Mouse (Mus musculus) forebrain, embryonic 12.5 days (tissue): ENCODE measurements around the gene Rps16. TPM values are rescaled to one million over a fixed set of nuclear protein-coding genes. Genes with fewer than 3 reads are reported as not detected.
A peak's percentile ranks its signal among the peaks of the same experiment; 100 is the strongest.

Source experiments
- ATAC-seq: fragments of 200-750 bp; cut with Nextera tagmentation; 2 replicates; pipeline ENCODE4 v1.8.0; 2017; ENCODE audit warnings: moderate TSS enrichment; ENCODE audit not compliant: low FRiP score
- H3K27ac ChIP-seq: fragments of 300-500 bp; sonication (generic); 2 replicates; pipeline ENCODE4 v1.5.1; 2016; ENCODE audit warnings: mild to moderate bottlenecking
- H3K27me3 ChIP-seq: fragments of 300-500 bp; sonication (generic); 2 replicates; pipeline ENCODE4 v1.6.1; 2016; ENCODE audit warnings: mild to moderate bottlenecking
- H3K36me3 ChIP-seq: fragments of 300-500 bp; sonication (generic); replicated peaks from 2 replicates; pipeline ENCODE4 v1.6.1; 2016; ENCODE audit warnings: mild to moderate bottlenecking
- H3K4me1 ChIP-seq: fragments of 300-500 bp; sonication (generic); 2 replicates; pipeline ENCODE4 v1.6.1; 2016
- H3K4me2 ChIP-seq: fragments of 300-500 bp; sonication (generic); 2 replicates; pipeline ENCODE4 v1.6.1; 2016; ENCODE audit warnings: mild to moderate bottlenecking, moderate library complexity
- H3K4me3 ChIP-seq: fragments of 300-500 bp; sonication (generic); replicated peaks from 2 replicates; pipeline ENCODE4 v1.5.1; 2016; ENCODE audit warnings: mild to moderate bottlenecking
- H3K9ac ChIP-seq: fragments of 300-500 bp; sonication (generic); 2 replicates; pipeline ENCODE4 v1.6.1; 2016; ENCODE audit warnings: mild to moderate bottlenecking
- H3K9me3 ChIP-seq: fragments of 300-500 bp; sonication (generic); 2 replicates; pipeline ENCODE4 v1.6.1; 2016
- WGBS: fragments of 180-500 bp; shearing (Covaris S2); methylation state at CpG from one replicate; pipeline ENCODE4 v1.1.7; 2016; 5-methylcytosine and 5-hydroxymethylcytosine counted together
- polyA plus RNA-seq: library from polyadenylated mRNA; unstranded; fragments of >200 nt; fragmentation: Nextera tagmentation; extraction: Ambion mirVana; gene quantifications from 2 replicates; pipeline ENCODE4 v1.2.1, GENCODE M21; 2016

Rps16 gene
- polyA plus RNA-seq = 594 and 628 TPM in 2 replicates

- Histone ChIP-seq H3K4me3 (peak within 1 kb of the TSS; percentile 92), H3K27ac (peak within 1 kb of the TSS; percentile 83), H3K9ac (peak within 1 kb of the TSS; percentile 96), H3K9me3 (no peaks in the 10 kb centered on the region), H3K4me1 (peaks cover 20% of the 10 kb centered on the region), H3K27me3 (no peaks in the 10 kb centered on the region), H3K36me3 (peaks cover 33% of the 10 kb centered on the region), H3K4me2 (peak within 1 kb of the TSS; percentile 86)
- WGBS = under 1% methylated on average over 50 of the region's 50 CpGs
- ATAC-seq = peak; percentile 91
Observed at GRCm38 (mm10) chr7:28350155-28350883, at the start of gene Rps16. Gene Rps16, plus strand, starts transcription at chr7:28350652.

- ATAC-seq = peak; percentile 86
- peak within 1 kb of the TSS; percentile 65 for H3K9ac ChIP-seq
- peaks cover 48% of the 10 kb centered on the region for H3K27me3 ChIP-seq
Observed at GRCm38 (mm10) chr7:28301616-28302433, 48.6 kb upstream of the Rps16 start, which contains the start of gene Dll3. Gene Dll3, minus strand, starts transcription at chr7:28302238.

GRCm38 (mm10) chr7:28305641-28306040 is 44.8 kb upstream of the Rps16 start:
- H3K36me3 ChIP-seq = peaks cover 55% of the 10 kb centered on the region
- no peaks in the 10 kb centered on the region for H3K9me3 ChIP-seq
- H3K27ac ChIP-seq = no peak overlapping the region
- peaks cover 14% of the 10 kb centered on the region for H3K27me3 ChIP-seq
- peaks cover 51% of the 10 kb centered on the region for H3K4me1 ChIP-seq
- H3K9ac ChIP-seq = no peak overlapping the region
- WGBS = 96% methylated on average over 10 of the region's 10 CpGs
- ATAC-seq = no peak
- H3K4me2 ChIP-seq = no peak overlapping the region
- no peak overlapping the region for H3K4me3 ChIP-seq

More at GRCm38 (mm10) chr7:28301616-28302433, 48.6 kb upstream of the Rps16 start, which contains the start of gene Dll3:
- Histone ChIP-seq H3K36me3 (peaks cover 31% of the 10 kb centered on the region), H3K4me1 (peaks cover 49% of the 10 kb centered on the region), H3K9me3 (no peaks in the 10 kb centered on the region), H3K4me2 (peak within 1 kb of the TSS; percentile 55), H3K27ac (peak within 1 kb of the TSS; percentile 90), H3K4me3 (peak within 1 kb of the TSS; percentile 48)
- WGBS = under 1% methylated on average over 30 of the region's 30 CpGs

- Histone ChIP-seq H3K4me1 (peaks cover 55% of the 10 kb centered on the region), H3K36me3 (peaks cover 55% of the 10 kb centered on the region), H3K27ac (no peak overlapping the region), H3K4me3 (no peak overlapping the region), H3K9me3 (no peaks in the 10 kb centered on the region), H3K27me3 (peaks cover 8% of the 10 kb centered on the region; the same call in 1 of the 2 replicates), H3K4me2 (no peak overlapping the region), H3K9ac (no peak overlapping the region)
- 94% methylated on average over 8 of the region's 8 CpGs for WGBS
- no peak for ATAC-seq
Observed at GRCm38 (mm10) chr7:28306216-28306615, 44.2 kb upstream of the Rps16 start.

- Histone ChIP-seq H3K27me3 (no peaks in the 10 kb centered on the region), H3K27ac (peak overlapping the region; percentile 47), H3K36me3 (peaks cover 63% of the 10 kb centered on the region), H3K4me3 (no peak overlapping the region), H3K4me1 (peaks cover 36% of the 10 kb centered on the region), H3K9ac (no peak overlapping the region), H3K9me3 (no peaks in the 10 kb centered on the region), H3K4me2 (0 out of 2 replicates have a peak overlapping the region, but pooled peaks have one; percentile 89)
- WGBS = 72% methylated on average over 9 of the region's 9 CpGs
- ATAC-seq = 0 out of 2 replicates have a peak, but pooled peaks have one; percentile 30
Observed at GRCm38 (mm10) chr7:28309737-28310136, 40.7 kb upstream of the Rps16 start.

GRCm38 (mm10) chr7:28311151-28311925 is 39.1 kb upstream of the Rps16 start:
- Histone ChIP-seq H3K9ac (peak overlapping the region; percentile 94), H3K27ac (peak overlapping the region; percentile 60; the same call in 1 of the 2 replicates), H3K36me3 (peaks cover 63% of the 10 kb centered on the region), H3K9me3 (no peaks in the 10 kb centered on the region), H3K4me2 (peak overlapping the region; percentile 89), H3K4me3 (peak overlapping the region; percentile 93), H3K27me3 (no peaks in the 10 kb centered on the region), H3K4me1 (peaks cover 36% of the 10 kb centered on the region)
- peak; percentile 45 for ATAC-seq
- 7% methylated on average over 33 of the region's 35 CpGs for WGBS

- 1% methylated on average over 45 of the region's 45 CpGs for WGBS
- peak; percentile 98 for ATAC-seq
Observed at GRCm38 (mm10) chr7:28311926-28312543, 38.4 kb upstream of the Rps16 start, which contains the start of gene Timm50. Gene Timm50, minus strand, starts transcription at chr7:28312072.

GRCm38 (mm10) chr7:28318036-28318435 is 32.4 kb upstream of the Rps16 start:
- no peaks in the 10 kb centered on the region for H3K27me3 ChIP-seq
- H3K36me3 ChIP-seq = peaks cover 91% of the 10 kb centered on the region
- H3K4me2 ChIP-seq = no peak overlapping the region
- ATAC-seq = no peak
- H3K4me3 ChIP-seq = no peak overlapping the region
- no peak overlapping the region for H3K9ac ChIP-seq
- no peaks in the 10 kb centered on the region for H3K4me1 ChIP-seq
- no peaks in the 10 kb centered on the region for H3K9me3 ChIP-seq
- H3K27ac ChIP-seq = no peak overlapping the region
- 91% methylated on average over 3 of the region's 3 CpGs for WGBS

More at GRCm38 (mm10) chr7:28311926-28312543, 38.4 kb upstream of the Rps16 start, which contains the start of gene Timm50:
- H3K27ac ChIP-seq = peak within 1 kb of the TSS; percentile 60; the same call in 1 of the 2 replicates
- H3K9me3 ChIP-seq = no peaks in the 10 kb centered on the region
- H3K4me3 ChIP-seq = peak within 1 kb of the TSS; percentile 93
- peak within 1 kb of the TSS; percentile 94 for H3K9ac ChIP-seq
- no peaks in the 10 kb centered on the region for H3K27me3 ChIP-seq
- H3K36me3 ChIP-seq = peaks cover 63% of the 10 kb centered on the region
- peaks cover 36% of the 10 kb centered on the region for H3K4me1 ChIP-seq
- H3K4me2 ChIP-seq = peak within 1 kb of the TSS; percentile 89

- Histone ChIP-seq H3K27ac (no peak overlapping the region), H3K9me3 (no peaks in the 10 kb centered on the region), H3K9ac (no peak overlapping the region), H3K4me3 (no peak overlapping the region), H3K36me3 (peaks cover 98% of the 10 kb centered on the region), H3K27me3 (no peaks in the 10 kb centered on the region), H3K4me1 (no peaks in the 10 kb centered on the region), H3K4me2 (no peak overlapping the region)
- WGBS = 95% methylated on average over 17 of the region's 17 CpGs
- no peak for ATAC-seq
Observed at GRCm38 (mm10) chr7:28318714-28319113, 31.7 kb upstream of the Rps16 start.

- peaks cover 100% of the 10 kb centered on the region for H3K36me3 ChIP-seq
- H3K9me3 ChIP-seq = no peaks in the 10 kb centered on the region
- H3K4me2 ChIP-seq = no peak overlapping the region
- H3K27ac ChIP-seq = no peak overlapping the region
- H3K27me3 ChIP-seq = no peaks in the 10 kb centered on the region
- no peak for ATAC-seq
- H3K9ac ChIP-seq = no peak overlapping the region
- H3K4me1 ChIP-seq = no peaks in the 10 kb centered on the region
- no peak overlapping the region for H3K4me3 ChIP-seq
- WGBS = 94% methylated on average over 15 of the region's 15 CpGs
Observed at GRCm38 (mm10) chr7:28321974-28322720, 28.3 kb upstream of the Rps16 start.

GRCm38 (mm10) chr7:28325293-28325692 is 25.2 kb upstream of the Rps16 start:
- WGBS = 97% methylated on average over 8 of the region's 8 CpGs
- no peaks in the 10 kb centered on the region for H3K9me3 ChIP-seq
- no peak overlapping the region for H3K4me2 ChIP-seq
- H3K36me3 ChIP-seq = peaks cover 100% of the 10 kb centered on the region
- H3K9ac ChIP-seq = no peak overlapping the region
- no peak overlapping the region for H3K4me3 ChIP-seq
- no peaks in the 10 kb centered on the region for H3K4me1 ChIP-seq
- H3K27ac ChIP-seq = no peak overlapping the region
- ATAC-seq = no peak
- H3K27me3 ChIP-seq = no peaks in the 10 kb centered on the region
